Mouse (Mus musculus): ENCODE data around the gene Adm. TPM values are rescaled to one million over a fixed set of nuclear protein-coding genes. Genes with fewer than 3 reads are reported as not detected.

The Adm gene
- polyA plus RNA-seq, 1 experiment from 2014 or later = 2.2 TPM

DNA sequence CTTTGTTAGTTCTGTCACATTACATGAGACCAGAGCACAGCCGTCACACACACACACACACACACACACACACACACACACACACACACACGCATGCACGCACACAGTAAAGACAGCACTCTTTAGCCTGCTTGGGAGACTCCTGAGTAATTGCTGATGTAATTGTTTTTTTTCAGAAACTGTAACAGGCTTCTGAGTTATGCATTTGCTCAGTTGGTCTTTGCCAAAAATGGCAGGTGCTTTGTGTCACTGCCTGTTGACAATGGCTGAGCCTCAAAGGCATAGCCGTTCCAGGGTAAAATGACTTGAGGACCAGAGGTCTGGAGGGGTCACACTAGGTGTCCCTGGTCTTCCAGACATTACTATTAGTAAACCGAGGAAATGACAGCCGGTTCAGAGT lies 40.8 kb downstream of the Adm start:
- H3K4me3 ChIP-seq (replicated peaks) = no peak overlapping the region
- no peaks in the 10 kb centered on the region for H3K4me1 ChIP-seq (replicated peaks)
- H3K36me3 ChIP-seq (replicated peaks) = no peaks in the 10 kb centered on the region
- H3K27ac ChIP-seq (replicated peaks) = no peak overlapping the region
- no peaks in the 10 kb centered on the region for H3K9me3 ChIP-seq (replicated peaks)
- H3K4me2 ChIP-seq = no peak overlapping the region
- no peak for ATAC-seq (ENCODE audit: insufficient read depth)
- 66% methylated on average over 6 of the region's 6 CpGs for WGBS (ENCODE audit: insufficient replicate concordance)
- no peaks in the 10 kb centered on the region for H3K27me3 ChIP-seq
- H3K9ac ChIP-seq = no peak overlapping the region

DNA sequence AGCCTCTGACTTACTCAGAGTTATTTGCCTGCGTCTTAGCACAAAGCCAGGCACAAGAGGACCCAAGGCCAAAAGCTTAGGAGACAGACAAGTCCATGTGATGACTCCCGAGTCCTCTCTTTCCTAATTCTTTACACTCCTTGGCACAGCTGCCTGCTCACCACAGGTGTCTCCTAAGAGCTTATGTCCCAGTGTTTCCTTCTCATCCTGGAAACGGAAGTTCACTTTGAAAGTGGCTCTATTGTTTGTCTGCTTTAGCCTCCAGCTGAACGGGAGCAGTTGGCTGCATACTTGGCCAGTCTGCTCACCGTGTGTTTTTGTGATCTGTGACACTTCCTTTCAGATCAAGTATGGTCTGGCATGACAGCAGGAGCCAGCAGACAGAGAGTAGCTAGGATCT lies 41.3 kb downstream of the Adm start:
- Histone ChIP-seq H3K4me3 (replicated peaks) (no peak overlapping the region), H3K4me2 (no peak overlapping the region), H3K9ac (no peak overlapping the region), H3K27ac (replicated peaks) (no peak overlapping the region), H3K36me3 (replicated peaks) (no peaks in the 10 kb centered on the region), H3K9me3 (replicated peaks) (no peaks in the 10 kb centered on the region), H3K27me3 (no peaks in the 10 kb centered on the region), H3K4me1 (replicated peaks) (no peaks in the 10 kb centered on the region)
- 31% methylated on average over 5 of the region's 5 CpGs for WGBS (ENCODE audit: insufficient replicate concordance)
- ATAC-seq (ENCODE audit: insufficient read depth) = no peak

DNA sequence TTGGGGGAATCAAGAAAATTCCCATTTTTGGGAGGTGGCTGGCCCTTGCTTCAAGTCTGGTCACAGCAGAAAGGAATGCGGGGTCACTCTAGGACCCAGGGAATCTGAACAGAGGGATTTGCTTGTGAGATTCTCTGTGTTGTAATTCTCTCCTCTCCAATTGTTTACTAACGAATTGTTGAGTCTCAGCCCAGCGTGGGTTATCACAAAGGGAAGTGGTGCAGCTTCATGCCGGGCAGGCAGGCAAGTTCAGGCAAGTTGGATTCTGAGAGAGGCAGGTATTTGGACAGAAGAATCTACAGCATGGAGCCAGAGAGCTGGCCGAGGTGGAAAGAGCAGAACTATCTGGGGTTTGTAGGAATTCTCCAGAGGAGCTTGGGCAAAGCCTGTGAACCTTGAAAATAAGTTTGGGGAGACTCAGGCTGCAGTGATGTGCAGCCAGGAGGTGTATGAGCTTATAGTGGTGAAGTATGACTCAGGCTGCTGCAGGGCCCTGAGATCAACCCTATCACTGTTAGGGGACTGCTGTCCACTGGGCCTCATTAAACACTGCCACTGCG lies 43.7 kb downstream of the Adm start:
- Histone ChIP-seq H3K4me3 (replicated peaks) (no peak overlapping the region), H3K27me3 (no peaks in the 10 kb centered on the region), H3K27ac (replicated peaks) (no peak overlapping the region), H3K36me3 (replicated peaks) (no peaks in the 10 kb centered on the region), H3K4me1 (replicated peaks) (no peaks in the 10 kb centered on the region), H3K4me2 (no peak overlapping the region), H3K9me3 (replicated peaks) (no peaks in the 10 kb centered on the region), H3K9ac (no peak overlapping the region)
- no peak for ATAC-seq (ENCODE audit: insufficient read depth)
- 29% methylated on average over 6 of the region's 6 CpGs for WGBS (ENCODE audit: insufficient replicate concordance)

Other genes starting within 250 kb of the Adm start
- 5.3 and 7.1 TPM in 2 replicates for gene Sbf2, start 12.7 kb upstream of the Adm start, polyA plus RNA-seq (2015; fragmentation: Nextera tagmentation; extraction: Ambion mirVana)
- 28.0 and 30.8 TPM in 2 replicates for gene Ampd3, start 140.5 kb downstream of the Adm start, polyA plus RNA-seq (2015; fragmentation: Nextera tagmentation; extraction: Ambion mirVana)
- 24.7 and 29.0 TPM in 2 replicates for gene Rnf141, start 216.8 kb downstream of the Adm start, polyA plus RNA-seq (2015; fragmentation: Nextera tagmentation; extraction: Ambion mirVana)
- 23.8 and 24.1 TPM in 2 replicates for gene Lyve1, start 235.6 kb downstream of the Adm start, polyA plus RNA-seq (2015; fragmentation: Nextera tagmentation; extraction: Ambion mirVana)

Data from liver, embryonic 15.5 days (tissue).